Mouse (Mus musculus) layer of hippocampus, postnatal 10 days (tissue): ENCODE data around the gene Nkx2-1. TPM values are rescaled to one million over a fixed set of nuclear protein-coding genes. Genes with fewer than 3 reads are reported as not detected.
"Not testable (repeated sequence)": the region's sequence is repeated elsewhere in the genome, so short reads cannot be mapped to it uniquely, and the experiment has no call there.

Experiments used
- DNase-seq, 2 experiments: peaks; one replicate each; pipeline ENCODE4 v3.0.0; 2021; ENCODE audit warnings: low spot score in 2 of 2
- long read RNA-seq: library from polyadenylated mRNA; stranded (forward); transcript quantifications from one replicate; pipeline ENCODE4 v2.0.0, GENCODE M21; 2023
- total RNA-seq, 2 experiments: library from RNA; stranded (reverse); gene quantifications; 2 replicates each; pipeline ENCODE4 v1.2.3; 2021

The Nkx2-1 gene
- 1 to 10 TPM in 1 of 2 experiments, under 1 TPM in 1; 0.67 to 1.1 TPM for total RNA-seq
- long read RNA-seq = 0 reads

- DNase-seq = no peak
These were observed at the start of gene Nkx2-1 for GRCm38 (mm10) chr12:56536884-56537265. TSS of gene Nkx2-1 (minus strand) at chr12:56536908.

- peak; percentile 83 to 87 for DNase-seq
These were observed 4.4 kb upstream of the Nkx2-1 start for GRCm38 (mm10) chr12:56541068-56541467.

DNA sequence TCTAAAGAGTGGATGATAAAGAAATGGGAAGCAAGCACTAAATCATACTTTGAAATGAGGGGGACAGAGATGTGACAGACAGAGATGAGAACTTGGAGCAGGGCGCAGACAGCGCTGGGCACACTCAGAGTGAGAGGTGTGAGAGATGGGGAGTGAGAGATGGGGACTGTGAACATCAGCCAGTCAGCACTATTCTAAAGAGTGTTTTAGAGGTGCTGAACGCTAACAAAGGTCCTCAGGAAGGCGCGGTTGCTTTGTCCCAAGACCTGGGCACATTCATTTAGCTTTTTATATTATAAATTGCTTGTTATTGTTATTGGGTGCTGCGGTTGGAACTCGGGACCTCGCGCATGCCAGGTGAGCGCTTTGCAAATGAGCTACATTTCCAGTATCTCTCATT, 3.9 kb upstream of the Nkx2-1 start:
- no peak for DNase-seq

DNA sequence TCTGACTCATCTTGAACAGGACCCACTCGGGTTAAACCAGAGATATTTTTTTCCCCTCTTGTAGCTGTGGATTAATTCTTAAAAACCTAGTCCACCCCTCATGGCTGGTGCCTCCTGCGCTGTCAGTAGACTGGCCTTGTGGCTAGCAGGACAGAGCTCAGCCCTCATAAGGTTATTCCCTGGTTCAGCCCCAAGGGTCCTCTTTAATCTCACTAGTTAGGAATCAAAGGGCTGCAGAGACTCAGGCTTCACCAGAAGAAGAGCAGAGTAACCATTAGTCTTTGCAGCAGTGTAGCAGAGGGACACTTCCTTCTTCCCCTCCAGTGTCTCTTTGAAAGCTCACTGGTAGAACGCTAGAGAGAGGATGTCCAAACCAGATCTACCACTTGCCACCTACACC, 1.9 kb upstream of the Nkx2-1 start:
- DNase-seq = no peak

DNA sequence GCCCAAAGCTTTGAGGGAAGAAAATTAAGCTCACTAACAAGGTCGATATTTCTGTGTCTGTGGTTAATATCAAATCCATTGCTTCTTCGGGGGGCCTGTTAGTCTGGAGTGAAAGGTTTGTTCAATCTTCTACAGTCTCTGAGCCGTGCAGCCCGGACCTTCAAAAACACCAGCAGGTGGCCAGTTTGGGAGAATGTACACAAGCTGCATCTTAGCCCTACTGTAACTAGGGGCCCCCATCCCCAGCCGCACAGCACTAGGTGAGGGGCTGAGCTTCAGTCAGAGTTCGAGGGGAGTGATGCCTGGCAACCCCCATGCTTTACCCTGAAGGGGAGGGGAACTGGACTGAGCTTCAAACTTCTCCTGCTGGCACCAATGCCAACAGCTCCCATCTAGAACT, 1.2 kb upstream of the Nkx2-1 start:
- no peak for DNase-seq

DNA sequence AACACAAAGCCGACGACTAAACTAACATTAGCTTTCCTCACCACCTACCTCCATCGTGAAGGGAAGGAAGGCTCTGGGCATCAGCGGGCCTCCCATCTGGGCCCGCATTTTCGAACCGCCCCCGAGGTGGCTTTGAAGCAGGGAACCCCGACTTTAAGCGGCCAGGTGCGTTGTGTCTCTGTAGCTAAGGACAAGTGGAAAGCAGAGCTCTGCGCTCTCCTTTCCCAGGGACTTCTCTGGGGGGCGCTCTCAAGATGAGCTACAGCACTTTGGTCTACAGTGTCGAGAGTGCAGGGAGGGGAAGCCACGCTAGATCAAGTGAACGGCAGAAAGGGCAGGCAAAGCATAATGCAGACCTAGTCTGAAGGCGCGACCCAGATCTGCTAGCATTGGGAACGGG, 634 bp upstream of the Nkx2-1 start:
- DNase-seq = no peak

DNA sequence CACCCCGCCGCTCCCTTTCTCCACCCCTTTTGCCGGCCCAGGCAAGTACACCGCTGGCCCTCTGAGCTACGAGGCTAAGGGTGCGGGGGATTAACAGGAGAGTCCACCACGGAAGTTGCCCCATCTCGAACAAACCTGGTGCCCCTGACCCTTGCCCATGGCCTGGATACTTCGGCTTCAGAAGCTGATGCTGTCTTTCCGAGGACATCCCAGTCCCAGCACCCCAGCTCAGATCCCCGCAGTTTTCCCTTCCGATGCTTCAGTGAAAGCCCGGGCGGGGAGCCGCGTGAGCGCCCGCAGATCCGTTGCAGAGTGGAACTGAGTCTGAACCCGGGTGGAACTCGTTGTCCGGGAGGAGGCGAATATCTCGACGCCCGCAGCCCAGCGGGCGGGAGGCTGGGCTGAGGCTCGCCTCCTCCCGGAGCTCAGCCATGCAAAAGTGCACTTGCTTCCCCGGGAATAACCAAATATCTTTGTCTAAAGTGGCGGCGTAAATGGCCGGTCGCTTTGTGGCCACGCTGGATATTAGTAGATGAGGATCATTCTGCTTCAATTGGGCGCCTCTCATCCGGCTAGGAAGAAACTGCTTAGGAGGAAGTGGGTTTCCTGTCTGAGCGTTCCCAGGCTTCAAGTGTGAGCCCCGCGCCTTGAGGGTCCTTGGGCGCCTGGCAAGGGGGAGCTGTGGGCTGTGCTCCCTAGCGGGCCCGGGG, 379 bp downstream of the Nkx2-1 start:
- DNase-seq = no peak

DNA sequence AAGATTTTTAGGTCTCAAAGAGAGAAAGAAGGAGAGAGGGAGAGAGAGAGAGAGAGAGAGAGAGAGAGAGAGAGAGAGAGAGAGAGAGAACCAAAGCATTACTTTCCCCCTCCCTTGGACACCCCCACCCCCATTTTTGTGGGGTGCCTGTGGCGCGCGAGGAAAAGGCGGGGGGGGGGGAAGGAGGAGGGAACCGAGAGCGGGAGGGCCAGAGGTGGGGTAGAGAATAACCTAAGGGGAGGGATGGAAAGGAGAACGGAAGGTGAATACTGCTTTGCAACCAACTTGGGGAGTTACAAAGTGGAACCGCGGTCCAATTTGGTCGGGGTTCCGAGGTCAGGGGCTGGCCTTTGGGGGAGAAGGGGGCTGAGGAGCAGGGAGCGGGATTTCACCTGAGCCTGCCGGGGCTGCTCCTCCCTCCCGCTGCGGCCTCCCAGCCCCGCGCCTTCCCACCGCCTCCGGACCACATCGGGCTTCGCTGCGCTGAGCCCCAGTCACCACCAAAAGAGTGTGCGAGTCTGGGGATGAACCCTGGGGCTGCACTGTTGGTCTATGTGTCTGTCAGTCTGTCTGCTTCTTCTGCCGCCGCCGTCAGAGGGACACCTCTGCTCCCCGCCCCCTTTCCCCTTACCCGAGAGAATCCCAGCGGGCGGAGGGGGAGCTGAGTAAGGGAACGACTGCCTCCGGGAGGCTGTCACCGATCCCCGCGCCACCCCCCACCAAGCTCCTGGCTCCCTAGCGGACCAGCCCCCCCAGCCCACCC, 1.1 kb downstream of the Nkx2-1 start:
- no peak for DNase-seq

- no peak for DNase-seq
These were observed 1.9 kb downstream of the Nkx2-1 start for GRCm38 (mm10) chr12:56534651-56535326.

GRCm38 (mm10) chr12:56534311-56534650, 2.4 kb downstream of the Nkx2-1 start:
- DNase-seq = no peak

DNA sequence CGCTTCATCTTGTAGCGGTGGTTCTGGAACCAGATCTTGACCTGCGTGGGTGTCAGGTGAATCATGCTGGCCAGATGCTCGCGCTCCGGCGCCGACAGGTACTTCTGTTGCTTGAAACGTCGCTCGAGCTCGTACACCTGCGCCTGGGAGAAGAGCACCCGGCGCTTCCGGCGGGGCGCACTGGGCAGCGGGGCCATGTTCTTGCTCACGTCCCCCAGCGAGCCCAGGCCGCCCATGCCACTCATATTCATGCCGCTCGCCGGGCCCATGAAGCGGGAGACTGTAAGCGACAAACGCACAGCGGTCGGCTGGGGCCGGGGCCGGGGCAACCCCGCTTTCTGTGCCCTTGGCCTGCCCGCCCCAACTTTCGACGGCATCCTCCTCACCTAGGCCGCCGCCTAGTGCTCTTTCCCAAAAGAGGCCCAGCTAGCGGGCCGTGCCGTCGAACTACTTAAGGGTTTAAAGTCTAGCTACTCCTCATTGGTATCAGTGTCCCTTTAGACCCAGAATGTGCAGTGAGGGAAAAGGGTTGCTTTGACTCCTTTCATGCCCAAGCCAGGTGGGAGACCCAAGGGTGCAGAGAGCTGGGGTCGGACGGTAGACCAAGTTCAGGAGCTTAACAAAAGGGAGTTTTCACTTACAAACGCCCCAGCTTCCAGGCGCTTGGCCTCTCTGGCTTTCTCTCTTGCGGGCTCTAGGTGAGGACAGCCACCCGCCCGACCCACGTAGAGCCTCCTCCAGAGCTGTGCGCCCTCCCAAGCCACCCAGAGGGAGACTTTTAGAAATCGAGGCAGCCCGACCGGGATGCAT, 3.0 kb downstream of the Nkx2-1 start:
- DNase-seq = no peak

DNA sequence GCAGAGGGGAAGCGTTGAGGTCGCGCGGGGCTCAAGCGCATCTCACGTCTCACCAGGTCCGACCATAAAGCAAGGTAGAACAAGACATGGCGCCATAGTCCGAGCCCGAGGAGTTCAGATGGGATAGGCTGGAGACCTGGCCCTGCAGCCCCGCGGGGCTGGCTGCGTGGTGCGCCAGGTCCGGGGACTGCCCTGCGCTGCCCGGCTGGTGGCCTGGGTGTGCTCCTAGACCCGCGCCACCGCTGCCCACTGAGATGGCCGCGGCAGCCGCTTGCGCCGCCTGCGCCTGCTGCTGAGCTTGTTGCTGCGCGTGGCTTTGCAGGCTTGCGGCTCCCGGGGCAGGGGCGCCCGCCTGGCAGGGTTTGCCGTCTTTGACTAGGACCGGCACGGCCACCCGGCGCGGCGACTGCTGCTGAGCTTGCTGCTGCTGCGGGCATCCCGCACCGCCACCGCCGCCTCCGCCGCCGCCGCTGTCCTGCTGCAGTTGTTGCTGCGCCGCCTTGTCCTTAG, 3.7 kb downstream of the Nkx2-1 start:
- DNase-seq = no peak

GRCm38 (mm10) chr12:56532142-56532541, 4.6 kb downstream of the Nkx2-1 start:
- no peak for DNase-seq

- DNase-seq = no peak
These were observed 5.6 kb downstream of the Nkx2-1 start for GRCm38 (mm10) chr12:56531051-56531620.

- DNase-seq = no peak
These were observed 6.8 kb downstream of the Nkx2-1 start for GRCm38 (mm10) chr12:56529931-56530330.

DNA sequence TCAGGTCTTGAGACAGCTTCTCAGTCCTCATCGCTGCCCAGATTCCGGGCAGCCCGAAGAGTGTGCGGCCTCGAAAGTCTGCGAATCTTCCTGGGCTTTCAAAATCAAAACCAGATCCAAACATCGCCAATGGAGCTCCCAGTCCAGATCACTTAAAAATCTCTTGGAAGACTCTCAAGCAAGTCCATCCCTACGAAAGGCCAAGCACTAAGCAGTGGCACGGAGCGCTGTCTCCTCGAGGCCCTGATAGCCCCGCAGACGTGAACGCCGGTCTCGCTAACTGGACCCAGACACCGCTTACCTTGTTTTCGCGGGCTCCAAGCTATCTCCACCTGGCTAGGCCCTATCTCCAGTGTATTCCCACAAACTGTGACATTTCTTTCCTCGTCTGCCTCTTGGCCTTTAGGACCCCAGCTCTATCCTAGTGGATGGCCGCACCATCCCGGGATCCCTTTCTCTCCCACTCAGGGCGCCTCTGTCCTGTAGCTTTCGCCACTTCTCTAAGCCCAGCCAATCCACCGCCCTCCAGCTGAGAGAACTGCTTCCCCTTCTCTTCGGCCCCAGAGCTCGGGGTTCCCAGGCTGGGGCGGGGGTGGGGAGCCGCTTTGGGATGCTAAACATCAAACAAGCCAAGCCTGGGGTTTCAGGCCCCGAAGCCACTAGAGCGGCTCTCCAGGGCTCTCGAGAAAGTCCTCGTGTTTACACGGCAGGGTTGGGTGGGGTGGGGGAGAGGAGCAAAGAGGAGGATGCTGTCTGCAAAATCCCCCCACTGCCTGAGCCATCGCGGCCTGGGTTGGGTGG, 7.6 kb downstream of the Nkx2-1 start:
- DNase-seq = no peak

DNA sequence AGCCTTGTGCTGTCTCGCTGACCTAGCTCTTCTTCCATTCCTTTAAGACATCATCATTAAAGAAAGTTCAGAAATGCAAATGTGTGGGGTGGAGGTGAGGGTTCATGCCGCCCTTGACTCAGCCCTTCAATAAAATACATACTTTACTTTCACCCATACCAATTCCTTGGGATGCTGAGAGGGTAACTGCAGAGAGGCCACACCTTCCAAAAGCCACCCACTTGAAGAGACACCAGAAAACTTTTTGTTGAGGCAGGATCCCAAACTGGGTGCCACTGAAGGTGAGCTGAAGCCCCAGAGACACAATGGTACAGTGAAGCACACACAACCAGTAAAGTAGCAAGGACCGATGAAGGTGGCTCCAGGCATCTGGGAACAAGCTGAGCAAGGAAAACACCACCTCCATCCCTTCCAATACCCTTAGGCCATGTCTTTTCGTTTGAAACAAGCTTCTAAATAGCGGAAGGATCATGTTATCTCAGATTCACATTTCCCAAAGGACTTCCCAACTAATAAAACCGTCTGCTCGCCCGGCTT, 8.6 kb downstream of the Nkx2-1 start:
- DNase-seq = no peak

DNA sequence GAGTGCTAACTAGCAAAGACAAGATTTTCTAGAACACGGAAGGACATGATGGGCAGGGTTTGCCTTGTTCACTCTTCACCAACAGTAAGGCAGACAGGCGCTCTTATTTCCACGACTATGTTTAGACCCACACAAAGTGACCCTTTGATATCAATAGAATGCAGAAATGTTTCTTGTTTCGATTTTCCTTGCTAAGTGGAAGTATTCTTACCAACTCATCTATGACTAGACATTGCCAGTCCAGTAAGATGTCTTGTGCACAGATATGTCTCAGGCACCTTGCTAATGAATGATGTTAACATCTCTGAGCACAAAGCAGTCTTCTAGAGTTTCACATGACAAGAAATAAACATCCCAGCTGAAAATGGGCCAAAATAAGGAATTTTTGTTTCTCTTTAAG, 9.6 kb downstream of the Nkx2-1 start:
- DNase-seq = no peak

DNA sequence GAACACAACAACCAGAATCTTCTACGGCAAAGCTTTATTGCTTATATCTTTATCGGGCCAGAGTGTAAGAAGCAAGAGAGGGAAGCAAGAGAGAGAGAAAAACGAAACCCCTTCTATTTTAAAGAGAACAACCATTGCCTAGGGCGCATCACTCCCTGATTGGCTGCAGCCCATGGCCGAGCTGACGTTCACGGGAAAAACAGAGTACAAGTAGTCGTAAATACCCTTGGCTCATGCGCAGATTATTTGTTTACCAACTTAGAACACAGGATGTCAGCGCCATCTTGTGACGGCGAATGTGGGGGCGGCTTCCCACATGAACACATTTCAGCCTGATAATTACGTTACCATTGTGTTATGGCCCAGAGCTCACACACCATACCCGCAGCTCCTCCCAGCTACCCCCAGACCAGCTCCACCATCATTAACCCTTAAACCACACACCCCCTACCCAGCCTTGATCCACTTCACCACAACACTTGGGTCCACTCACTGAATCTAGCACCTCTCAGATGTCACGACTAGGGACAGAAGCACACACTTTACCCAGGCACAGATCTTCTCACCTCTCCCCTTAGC, 11.4 kb downstream of the Nkx2-1 start:
- DNase-seq = not testable (repeated sequence)
